Mouse (Mus musculus) ES-Bruce4 (cell line): ENCODE results near the gene Gm49322.

Source experiments
- CTCF ChIP-seq: IDR thresholded peaks from one replicate; pipeline ENCODE4 v1.8.1; 2011; ENCODE audit warnings: low read depth, low read length
- EP300 ChIP-seq: IDR thresholded peaks from 2 replicates; pipeline ENCODE4 v1.6.1; 2011; ENCODE audit warnings: low read depth, low read length; ENCODE audit not compliant: insufficient read depth
- POLR2A ChIP-seq: IDR thresholded peaks from one replicate; pipeline ENCODE4 v1.8.1; 2011; ENCODE audit warnings: low read length; ENCODE audit not compliant: insufficient read depth

DNA sequence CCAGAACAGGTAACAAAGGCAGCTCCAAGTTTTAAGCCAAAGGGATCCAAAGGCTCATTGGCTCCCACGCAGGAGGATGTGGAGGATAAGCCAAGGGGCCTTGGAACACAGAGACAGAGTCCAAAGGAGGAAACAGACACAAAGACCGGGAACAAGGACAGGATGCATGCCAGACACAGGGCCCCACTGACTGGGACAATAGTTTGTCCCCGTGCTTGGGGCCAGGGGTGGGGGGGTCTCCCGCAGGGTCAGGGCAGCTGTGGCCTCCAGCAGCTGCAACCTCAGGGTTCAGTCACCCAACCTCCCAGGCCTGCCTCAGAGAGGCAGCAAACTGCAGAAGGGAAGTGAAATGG is 18.5 kb upstream of the Gm49322 start:
- no peak for TF ChIP-seq CTCF
- TF ChIP-seq EP300, result no peak
- no peak for TF ChIP-seq POLR2A
